Mouse (Mus musculus): ENCODE measurements around the gene Iqcn.

Gene Iqcn

GRCm38 (mm10) chr8:70754871-70755660, 51.8 kb downstream of the Iqcn start:
- peak; percentile 46 for DNase-seq (ENCODE audit: low spot score)

DNA sequence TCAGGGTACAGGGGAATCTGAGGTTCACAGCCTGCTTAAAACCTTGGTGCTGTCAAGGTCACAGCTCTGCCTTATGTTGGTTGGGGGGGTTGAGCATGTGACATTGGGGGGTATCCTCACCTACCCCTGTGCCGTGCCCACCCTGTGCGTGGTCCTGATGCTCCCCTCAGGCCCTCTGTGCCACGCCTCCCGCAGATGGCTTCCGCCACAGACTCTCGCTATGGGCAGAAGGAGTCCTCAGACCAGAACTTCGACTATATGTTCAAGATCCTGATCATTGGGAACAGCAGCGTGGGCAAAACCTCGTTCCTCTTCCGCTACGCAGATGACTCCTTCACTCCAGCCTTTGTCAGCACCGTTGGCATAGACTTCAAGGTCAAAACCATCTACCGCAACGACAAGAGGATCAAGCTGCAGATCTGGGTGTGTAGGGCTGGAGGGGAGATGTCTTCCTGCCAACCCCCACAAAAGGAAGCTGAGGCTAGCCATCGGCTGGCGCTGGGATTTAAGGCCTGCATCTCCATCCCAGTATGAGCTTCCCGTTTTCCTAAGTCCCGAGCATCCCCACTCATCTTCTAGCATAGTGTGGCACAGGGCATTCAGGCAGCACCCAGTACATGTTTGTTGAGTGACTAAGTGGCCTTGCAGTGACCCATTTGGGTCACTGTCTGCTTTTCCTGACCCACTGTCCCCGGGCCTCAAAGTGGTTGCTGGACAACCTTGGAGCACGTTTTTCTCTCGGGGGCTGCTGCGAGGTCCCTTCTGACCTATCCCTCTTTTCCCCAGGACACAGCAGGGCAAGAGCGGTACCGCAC, 52.6 kb downstream of the Iqcn start:
- no peak for DNase-seq (ENCODE audit: low spot score)

- DNase-seq (ENCODE audit: low spot score) = no peak
Measured at GRCm38 (mm10) chr8:70756476-70757040, 53.3 kb downstream of the Iqcn start.

- DNase-seq (ENCODE audit: low spot score) = peak; percentile 81
Measured at GRCm38 (mm10) chr8:70757523-70758307, 54.5 kb downstream of the Iqcn start.

GRCm38 (mm10) chr8:70758308-70758615, 55.0 kb downstream of the Iqcn start:
- DNase-seq (ENCODE audit: low spot score) = no peak

- peak; percentile 77 for DNase-seq (ENCODE audit: low spot score)
Measured at GRCm38 (mm10) chr8:70758616-70759561, 55.6 kb downstream of the Iqcn start.

- peak; percentile 43 for DNase-seq (ENCODE audit: low spot score)
Measured at GRCm38 (mm10) chr8:70760350-70760749, 57.1 kb downstream of the Iqcn start.

GRCm38 (mm10) chr8:70760775-70761406, 57.6 kb downstream of the Iqcn start, which contains the start of gene Mpv17l2:
Gene Mpv17l2, minus strand, starts transcription at chr8:70760946.
- DNase-seq (ENCODE audit: low spot score) = peak; percentile 100

DNA sequence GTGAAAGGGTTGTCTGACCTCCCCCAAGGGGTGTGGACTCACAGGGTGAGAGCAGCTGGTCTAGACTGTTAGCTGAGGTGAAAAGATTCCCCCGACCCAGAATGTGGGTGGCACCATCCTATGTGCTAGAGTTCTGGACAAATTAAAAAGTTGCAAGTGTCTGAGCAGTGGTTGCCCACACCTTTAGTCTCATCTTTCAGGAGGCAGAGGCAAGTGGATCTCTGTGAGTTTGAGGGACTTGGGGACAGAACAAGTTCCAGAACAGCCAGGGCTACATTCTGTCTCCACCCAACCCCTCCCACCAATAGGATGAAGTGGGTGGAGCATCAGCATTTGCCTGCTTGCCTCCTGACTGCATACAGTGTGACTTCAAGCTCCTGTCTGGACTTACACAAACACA, 58.9 kb downstream of the Iqcn start:
- DNase-seq (ENCODE audit: low spot score) = no peak

- DNase-seq (ENCODE audit: low spot score) = peak; percentile 75
Measured at GRCm38 (mm10) chr8:70763354-70763753, 60.1 kb downstream of the Iqcn start.

DNA sequence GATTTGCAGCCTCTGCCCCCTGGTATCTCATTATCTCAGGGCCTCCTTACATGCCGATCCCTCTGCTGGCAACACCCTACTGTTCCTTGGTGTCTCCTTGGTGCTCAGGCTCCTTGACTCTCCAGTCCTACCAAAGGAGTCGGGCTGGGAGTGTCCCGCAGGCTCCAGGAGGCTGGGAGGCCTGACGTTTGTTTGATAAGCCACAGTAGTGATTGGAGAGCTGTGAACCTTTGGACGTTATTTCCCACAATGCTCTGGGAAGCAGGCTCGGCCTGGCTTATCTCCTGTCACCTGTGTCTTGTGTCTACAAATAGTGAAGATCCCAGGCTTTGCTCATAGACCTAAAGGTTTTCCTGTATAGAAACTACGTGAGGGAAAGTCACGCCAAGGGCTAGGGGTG, 60.8 kb downstream of the Iqcn start:
- peak; percentile 59 for DNase-seq (ENCODE audit: low spot score)

GRCm38 (mm10) chr8:70764676-70765075, 61.4 kb downstream of the Iqcn start:
- DNase-seq (ENCODE audit: low spot score) = no peak

DNA sequence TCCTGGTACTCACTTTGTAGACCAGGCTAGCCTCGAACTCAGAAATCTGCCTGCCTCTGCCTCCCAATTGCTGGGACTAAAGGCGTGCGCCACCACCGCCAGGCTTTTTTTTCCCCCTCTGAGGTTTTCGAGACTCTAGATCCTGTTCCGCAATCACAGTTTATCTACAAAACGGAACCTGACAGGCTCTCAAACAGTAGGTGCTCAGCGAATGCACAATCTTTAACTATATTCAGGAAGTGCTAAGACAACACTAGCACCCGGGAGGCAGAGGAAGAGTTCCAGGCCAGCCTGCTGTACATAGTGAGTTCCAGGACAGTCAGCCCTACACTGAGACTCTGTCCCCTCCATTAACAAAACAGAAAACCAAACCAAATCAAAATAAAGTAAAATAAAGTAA, 62.1 kb downstream of the Iqcn start:
- no peak for DNase-seq (ENCODE audit: low spot score)

DNA sequence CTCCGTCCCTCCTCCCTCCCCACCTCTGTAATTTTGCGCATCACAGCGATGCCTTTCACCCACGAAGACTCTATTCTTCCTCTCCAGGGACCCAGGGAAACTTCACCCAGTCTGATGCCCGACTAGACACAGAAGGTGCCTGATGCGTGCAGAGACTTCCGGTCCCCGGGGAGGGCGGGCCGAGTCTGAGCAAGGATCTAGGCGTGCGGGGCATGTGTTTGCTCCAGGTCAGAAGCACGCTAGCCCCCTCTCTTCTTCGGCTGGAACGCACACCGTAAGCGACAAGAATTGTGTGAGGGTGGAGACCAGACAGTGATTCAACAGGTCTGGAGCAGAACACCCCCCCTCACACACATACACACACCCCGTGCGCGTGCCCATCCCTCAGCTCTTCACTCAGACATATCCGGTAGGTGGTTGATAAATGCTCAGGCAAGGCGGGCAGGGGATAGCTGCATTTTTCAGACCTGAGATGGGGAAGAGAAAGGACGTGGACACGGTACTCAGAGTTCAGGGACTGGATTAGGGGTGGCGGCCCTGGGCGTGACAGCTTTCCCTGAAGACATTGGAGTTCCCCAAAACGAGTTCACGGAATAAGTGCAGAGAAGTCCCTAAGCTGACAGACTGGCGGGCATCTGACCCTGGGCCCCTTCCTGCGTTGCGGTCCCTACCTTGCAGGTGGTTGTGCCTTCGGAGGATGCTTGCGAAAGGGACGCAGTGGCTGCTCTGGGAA, 62.7 kb downstream of the Iqcn start:
- peak; percentile 77 for DNase-seq (ENCODE audit: low spot score)

DNA sequence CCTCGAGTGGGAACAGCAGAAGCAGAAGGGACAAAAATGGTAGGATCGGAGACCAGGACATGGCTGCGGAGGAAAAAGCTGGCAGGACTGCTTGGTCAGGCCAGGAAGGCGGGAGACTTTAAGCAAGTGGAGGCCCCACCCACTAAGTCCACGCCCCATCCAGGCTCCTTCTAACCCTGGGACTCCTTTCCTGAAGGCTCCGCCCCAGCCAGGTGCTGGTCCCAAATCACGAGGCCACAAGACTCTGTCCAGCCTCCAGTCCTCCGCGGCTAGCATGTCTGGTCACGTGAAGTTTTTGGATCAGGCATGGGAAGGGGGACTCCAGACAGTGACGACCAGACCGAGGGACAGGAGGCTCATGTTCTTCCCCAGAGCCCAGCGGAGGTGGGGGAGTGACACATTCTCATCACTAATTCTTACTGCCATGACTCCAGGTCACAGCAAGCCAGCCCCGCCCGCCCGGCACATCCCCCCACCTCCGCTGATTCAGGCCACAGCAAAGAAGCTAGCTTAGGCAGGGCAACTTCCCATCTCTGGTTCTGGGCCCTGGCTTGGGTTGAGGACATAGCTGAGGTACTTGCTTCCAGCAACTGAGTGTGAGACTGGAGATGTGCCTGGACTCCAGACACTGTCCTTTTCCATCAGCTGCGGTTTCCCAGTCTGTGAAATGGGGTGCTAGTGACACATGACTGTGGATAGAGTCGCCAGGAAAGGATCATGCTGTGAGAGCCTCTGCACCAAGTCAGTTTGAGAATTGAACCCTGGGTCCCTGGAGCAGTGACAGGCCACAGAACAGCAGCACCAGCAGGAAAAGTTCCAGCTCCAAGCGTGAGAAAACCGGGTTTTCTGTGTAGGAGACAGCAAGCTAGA, 63.5 kb downstream of the Iqcn start:
- DNase-seq (ENCODE audit: low spot score) = peak; percentile 97

All from MN1 (cell line).